Mouse (Mus musculus): ENCODE measurements around the gene Cfap44. TPM values are rescaled to one million over a fixed set of nuclear protein-coding genes. Genes with fewer than 3 reads are reported as not detected.

Cfap44 gene
- polyA plus RNA-seq, 1 experiment from 2014 or later: 1.1 TPM

DNA sequence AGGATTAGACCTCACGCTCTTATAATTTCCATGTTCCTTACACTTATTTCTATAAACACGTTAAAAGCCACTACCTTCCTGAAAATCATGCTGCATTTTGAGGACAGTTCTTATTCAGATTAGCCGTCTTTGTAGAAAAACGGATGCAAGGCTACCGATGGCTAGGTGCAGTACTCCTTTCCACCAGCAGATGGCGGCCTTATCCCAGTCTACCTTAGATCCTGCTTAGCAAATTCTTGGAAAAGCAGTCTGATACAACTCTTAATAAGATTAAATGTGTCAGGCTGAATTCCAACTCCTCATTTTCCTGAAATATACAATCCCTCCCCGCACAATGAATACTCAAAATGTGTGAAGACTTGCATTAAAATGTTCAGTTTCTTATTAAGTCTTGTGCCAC, 89.5 kb downstream of the Cfap44 start:
- Histone ChIP-seq H3K27ac (ENCODE audit: low read length) (no peak overlapping the region), H3K4me2 (ENCODE audit: low read depth, low read length) (no peak overlapping the region), H3K9ac (ENCODE audit: low read depth, low read length) (no peak overlapping the region), H3K27me3 (ENCODE audit: control insufficient read depth, insufficient read depth, low read depth, low read length) (no peaks in the 10 kb centered on the region), H3K4me3 (ENCODE audit: low read depth, low read length) (no peak overlapping the region), H3K4me1 (ENCODE audit: control insufficient read depth, low read depth, low read length) (no peaks in the 10 kb centered on the region), H3K9me3 (replicated peaks; ENCODE audit: control insufficient read depth, low read length) (no peaks in the 10 kb centered on the region), H3K36me3 (ENCODE audit: control insufficient read depth, insufficient read depth) (no peaks in the 10 kb centered on the region)
- 3% methylated on average over 7 of the region's 7 CpGs for WGBS (ENCODE audit: insufficient replicate concordance)
- ATAC-seq (ENCODE audit: low read depth): no peak

DNA sequence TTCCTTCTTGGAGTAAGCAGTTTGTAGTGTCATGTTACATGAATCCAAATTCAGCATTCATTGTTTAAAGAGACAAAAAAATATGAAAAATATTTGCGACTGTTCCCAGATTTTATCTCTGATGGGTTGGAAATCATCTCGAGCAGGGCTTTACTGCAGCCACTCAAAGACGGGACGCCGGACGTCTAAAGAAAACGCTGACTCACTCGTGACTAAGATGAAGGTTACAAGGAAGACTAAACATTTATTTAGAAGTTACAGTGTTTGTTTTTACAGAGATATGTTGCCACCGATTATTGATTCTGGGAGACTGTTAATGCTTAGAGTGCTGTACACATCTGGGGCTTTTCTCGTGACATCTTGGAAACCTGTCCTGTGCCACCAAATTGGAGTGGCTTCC, 90.2 kb downstream of the Cfap44 start:
- 46% methylated on average over 10 of the region's 10 CpGs for WGBS (ENCODE audit: insufficient replicate concordance)
- H3K4me1 ChIP-seq (ENCODE audit: control insufficient read depth, low read depth, low read length): no peaks in the 10 kb centered on the region
- no peaks in the 10 kb centered on the region for H3K36me3 ChIP-seq (ENCODE audit: control insufficient read depth, insufficient read depth)
- no peak overlapping the region for H3K27ac ChIP-seq (ENCODE audit: low read length)
- H3K4me3 ChIP-seq (ENCODE audit: low read depth, low read length): no peak overlapping the region
- no peaks in the 10 kb centered on the region for H3K27me3 ChIP-seq (ENCODE audit: control insufficient read depth, insufficient read depth, low read depth, low read length)
- H3K9ac ChIP-seq (ENCODE audit: low read depth, low read length): no peak overlapping the region
- no peak overlapping the region for H3K4me2 ChIP-seq (ENCODE audit: low read depth, low read length)
- H3K9me3 ChIP-seq (replicated peaks; ENCODE audit: control insufficient read depth, low read length): no peaks in the 10 kb centered on the region
- no peak for ATAC-seq (ENCODE audit: low read depth)

DNA sequence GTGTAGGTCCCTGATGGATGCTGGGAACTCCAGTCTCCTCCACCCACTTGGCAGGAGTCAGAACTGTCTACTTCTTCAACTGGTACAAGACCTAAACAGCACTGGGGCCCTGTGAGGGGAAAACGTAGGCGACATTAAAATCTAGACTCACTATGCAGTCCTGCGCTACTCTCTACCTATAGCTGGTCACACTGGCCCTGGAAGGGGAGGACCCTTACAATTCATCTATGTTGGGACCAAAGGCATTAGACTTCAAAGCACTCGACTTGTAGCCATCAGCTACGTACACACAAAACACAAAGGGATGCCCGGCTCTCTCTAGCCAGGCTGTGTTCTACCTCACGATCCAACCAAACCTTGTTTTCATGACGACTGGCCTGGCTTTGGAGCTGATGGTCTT, 91.1 kb downstream of the Cfap44 start:
- no peak for ATAC-seq (ENCODE audit: low read depth)
- Histone ChIP-seq H3K9ac (ENCODE audit: low read depth, low read length) (no peak overlapping the region), H3K4me1 (ENCODE audit: control insufficient read depth, low read depth, low read length) (no peaks in the 10 kb centered on the region), H3K27me3 (ENCODE audit: control insufficient read depth, insufficient read depth, low read depth, low read length) (no peaks in the 10 kb centered on the region), H3K36me3 (ENCODE audit: control insufficient read depth, insufficient read depth) (no peaks in the 10 kb centered on the region), H3K27ac (ENCODE audit: low read length) (no peak overlapping the region), H3K4me2 (ENCODE audit: low read depth, low read length) (no peak overlapping the region), H3K4me3 (ENCODE audit: low read depth, low read length) (no peak overlapping the region), H3K9me3 (replicated peaks; ENCODE audit: control insufficient read depth, low read length) (no peaks in the 10 kb centered on the region)
- WGBS (ENCODE audit: insufficient replicate concordance): 69% methylated on average over 8 of the region's 8 CpGs

DNA sequence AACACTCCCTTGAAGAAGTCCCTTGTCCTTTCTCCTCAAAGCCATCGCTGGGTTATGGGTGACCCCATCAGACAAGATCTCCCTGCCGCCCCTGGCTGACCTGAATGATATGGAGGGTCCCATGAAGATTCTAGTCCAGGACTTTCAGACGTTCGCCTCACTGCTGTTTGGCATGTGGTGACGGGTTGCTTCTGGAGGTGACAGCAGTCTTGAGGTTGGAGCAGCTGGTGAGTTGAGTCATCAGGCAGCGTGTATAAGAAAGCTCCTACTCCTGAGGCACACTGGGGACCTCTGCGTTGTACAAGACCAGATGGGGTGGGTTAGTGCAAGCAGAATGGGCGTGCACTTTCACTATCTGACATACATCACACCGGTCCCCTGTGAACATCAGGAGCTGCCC, 92.0 kb downstream of the Cfap44 start:
- no peaks in the 10 kb centered on the region for H3K27me3 ChIP-seq (ENCODE audit: control insufficient read depth, insufficient read depth, low read depth, low read length)

DNA sequence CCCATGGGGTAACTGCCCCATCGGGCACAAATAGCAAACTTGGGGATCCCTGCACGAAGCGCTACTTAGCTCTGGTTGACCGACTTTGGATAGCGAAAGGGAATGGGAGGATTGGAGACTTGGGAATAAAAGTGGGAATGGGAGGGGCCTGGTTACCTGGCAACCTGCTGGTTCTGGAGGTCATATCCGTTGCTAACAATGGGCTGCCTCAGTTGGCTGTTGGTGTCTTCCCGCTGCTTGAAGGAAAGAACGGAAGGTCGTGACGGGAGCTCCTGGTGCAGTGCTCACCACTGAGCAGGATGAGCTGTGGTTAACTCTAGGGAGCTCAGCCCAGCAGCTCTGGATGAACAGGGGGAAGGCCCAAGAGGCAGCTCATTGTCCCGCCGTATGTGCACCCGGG, 92.6 kb downstream of the Cfap44 start:
- 75% methylated on average over 13 of the region's 13 CpGs for WGBS (ENCODE audit: insufficient replicate concordance)
- no peak for ATAC-seq (ENCODE audit: low read depth)
- H3K4me1 ChIP-seq (ENCODE audit: control insufficient read depth, low read depth, low read length): no peaks in the 10 kb centered on the region
- H3K36me3 ChIP-seq (ENCODE audit: control insufficient read depth, insufficient read depth): no peaks in the 10 kb centered on the region
- no peak overlapping the region for H3K9ac ChIP-seq (ENCODE audit: low read depth, low read length)
- no peak overlapping the region for H3K4me2 ChIP-seq (ENCODE audit: low read depth, low read length)
- no peak overlapping the region for H3K27ac ChIP-seq (ENCODE audit: low read length)
- no peaks in the 10 kb centered on the region for H3K27me3 ChIP-seq (ENCODE audit: control insufficient read depth, insufficient read depth, low read depth, low read length)
- H3K9me3 ChIP-seq (replicated peaks; ENCODE audit: control insufficient read depth, low read length): no peaks in the 10 kb centered on the region
- H3K4me3 ChIP-seq (ENCODE audit: low read depth, low read length): no peak overlapping the region

More for the DNA sequence above, 92.0 kb downstream of the Cfap44 start:
- Histone ChIP-seq H3K4me1 (ENCODE audit: control insufficient read depth, low read depth, low read length) (no peaks in the 10 kb centered on the region), H3K4me3 (ENCODE audit: low read depth, low read length) (no peak overlapping the region), H3K27ac (ENCODE audit: low read length) (no peak overlapping the region), H3K9me3 (replicated peaks; ENCODE audit: control insufficient read depth, low read length) (no peaks in the 10 kb centered on the region), H3K9ac (ENCODE audit: low read depth, low read length) (no peak overlapping the region), H3K36me3 (ENCODE audit: control insufficient read depth, insufficient read depth) (no peaks in the 10 kb centered on the region), H3K4me2 (ENCODE audit: low read depth, low read length) (no peak overlapping the region)
- ATAC-seq (ENCODE audit: low read depth): no peak
- 66% methylated on average over 9 of the region's 9 CpGs for WGBS (ENCODE audit: insufficient replicate concordance)

DNA sequence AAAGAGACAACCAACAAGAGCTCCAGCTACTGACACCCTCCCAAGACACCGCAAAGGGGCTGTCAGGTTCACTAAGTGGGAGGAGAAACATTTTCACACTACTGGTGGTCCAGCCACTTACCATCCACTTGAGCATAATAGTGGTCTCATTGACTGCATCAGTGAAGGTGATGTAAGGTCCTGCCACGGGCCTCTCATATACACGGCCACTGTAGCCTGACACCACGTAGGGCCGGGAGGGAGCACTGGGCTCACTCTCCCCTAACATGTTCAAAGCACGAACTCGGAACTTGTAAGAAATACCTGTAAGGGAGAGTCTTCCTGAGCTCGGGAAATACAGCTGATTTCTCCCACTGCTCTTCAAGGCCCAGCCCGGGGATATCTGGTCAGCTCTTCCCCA, 96.5 kb downstream of the Cfap44 start:
- Histone ChIP-seq H3K27me3 (ENCODE audit: control insufficient read depth, insufficient read depth, low read depth, low read length) (no peaks in the 10 kb centered on the region), H3K4me3 (ENCODE audit: low read depth, low read length) (no peak overlapping the region), H3K9me3 (replicated peaks; ENCODE audit: control insufficient read depth, low read length) (no peaks in the 10 kb centered on the region), H3K9ac (ENCODE audit: low read depth, low read length) (no peak overlapping the region), H3K36me3 (ENCODE audit: control insufficient read depth, insufficient read depth) (no peaks in the 10 kb centered on the region), H3K4me2 (ENCODE audit: low read depth, low read length) (no peak overlapping the region), H3K4me1 (ENCODE audit: control insufficient read depth, low read depth, low read length) (no peaks in the 10 kb centered on the region), H3K27ac (ENCODE audit: low read length) (no peak overlapping the region)
- WGBS (ENCODE audit: insufficient replicate concordance): 63% methylated on average over 9 of the region's 9 CpGs
- ATAC-seq (ENCODE audit: low read depth): no peak

DNA sequence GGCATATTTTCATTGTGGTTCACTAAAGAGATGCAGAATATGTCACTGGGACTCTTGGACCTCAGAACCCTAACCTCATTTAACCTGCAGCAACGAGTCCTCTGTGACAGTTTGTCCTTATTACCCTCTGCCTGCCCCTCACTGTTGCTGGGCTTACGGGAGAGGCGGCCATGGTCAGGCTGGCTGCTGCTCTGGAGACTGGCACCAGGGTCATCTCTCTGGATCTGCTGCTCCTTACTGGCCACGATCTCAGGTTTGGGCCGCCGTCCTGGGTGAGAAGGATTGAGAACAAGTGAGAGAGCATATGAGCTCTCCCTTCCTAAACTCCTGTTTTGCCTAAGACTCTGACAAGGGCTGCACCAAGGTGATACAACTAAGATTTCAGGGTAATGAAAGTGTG, 97.6 kb downstream of the Cfap44 start:
- no peaks in the 10 kb centered on the region for H3K36me3 ChIP-seq (ENCODE audit: control insufficient read depth, insufficient read depth)
- H3K4me3 ChIP-seq (ENCODE audit: low read depth, low read length): no peak overlapping the region
- WGBS (ENCODE audit: insufficient replicate concordance): 79% methylated on average over 6 of the region's 6 CpGs
- H3K9ac ChIP-seq (ENCODE audit: low read depth, low read length): no peak overlapping the region
- ATAC-seq (ENCODE audit: low read depth): no peak
- no peaks in the 10 kb centered on the region for H3K4me1 ChIP-seq (ENCODE audit: control insufficient read depth, low read depth, low read length)
- no peak overlapping the region for H3K4me2 ChIP-seq (ENCODE audit: low read depth, low read length)
- H3K9me3 ChIP-seq (replicated peaks; ENCODE audit: control insufficient read depth, low read length): no peaks in the 10 kb centered on the region
- no peaks in the 10 kb centered on the region for H3K27me3 ChIP-seq (ENCODE audit: control insufficient read depth, insufficient read depth, low read depth, low read length)
- no peak overlapping the region for H3K27ac ChIP-seq (ENCODE audit: low read length)

DNA sequence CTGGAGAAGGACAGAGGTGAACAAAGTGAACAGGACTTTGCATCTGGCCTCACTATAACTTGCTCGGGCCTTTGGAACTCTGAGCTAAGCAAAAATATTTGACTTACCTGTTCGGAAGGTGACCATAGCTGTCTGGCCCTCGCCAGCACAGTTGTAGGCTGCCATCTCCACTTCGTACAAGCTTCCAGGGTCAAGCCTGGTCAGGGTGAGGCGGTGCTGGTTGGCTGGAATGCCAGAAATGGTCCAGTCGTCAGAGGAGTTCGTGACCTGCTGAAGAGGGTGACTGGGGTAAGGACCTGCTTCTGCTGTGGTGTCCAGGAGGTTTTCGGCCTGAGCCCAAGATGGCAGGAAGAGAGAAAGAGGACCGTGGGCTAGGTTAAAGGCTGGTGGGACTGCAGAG, 98.1 kb downstream of the Cfap44 start:
- no peak overlapping the region for H3K4me3 ChIP-seq (ENCODE audit: low read depth, low read length)
- H3K36me3 ChIP-seq (ENCODE audit: control insufficient read depth, insufficient read depth): no peaks in the 10 kb centered on the region
- H3K27ac ChIP-seq (ENCODE audit: low read length): no peak overlapping the region
- ATAC-seq (ENCODE audit: low read depth): no peak
- no peaks in the 10 kb centered on the region for H3K27me3 ChIP-seq (ENCODE audit: control insufficient read depth, insufficient read depth, low read depth, low read length)
- no peak overlapping the region for H3K4me2 ChIP-seq (ENCODE audit: low read depth, low read length)
- H3K4me1 ChIP-seq (ENCODE audit: control insufficient read depth, low read depth, low read length): no peaks in the 10 kb centered on the region
- WGBS (ENCODE audit: insufficient replicate concordance): 58% methylated on average over 9 of the region's 9 CpGs
- H3K9ac ChIP-seq (ENCODE audit: low read depth, low read length): no peak overlapping the region
- no peaks in the 10 kb centered on the region for H3K9me3 ChIP-seq (replicated peaks; ENCODE audit: control insufficient read depth, low read length)

DNA sequence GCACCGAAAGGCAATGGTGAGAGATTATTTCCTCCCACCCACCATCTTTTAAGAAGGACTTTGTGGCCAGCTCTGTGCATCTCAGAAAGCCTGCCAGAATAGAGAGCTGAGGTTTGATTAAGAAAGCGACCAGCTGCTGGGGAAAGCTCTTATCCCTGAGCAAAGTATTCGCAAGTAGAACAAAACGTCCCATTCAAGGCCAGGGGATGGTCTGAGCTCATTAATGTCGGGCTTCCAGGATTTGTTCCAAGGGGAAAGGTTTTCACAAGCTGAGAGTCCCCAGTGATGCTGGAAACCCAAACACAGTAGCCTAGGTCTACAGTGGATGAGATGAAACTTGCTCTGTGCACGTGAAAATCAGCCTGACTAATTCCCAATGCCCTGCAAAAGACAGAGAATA, 99.3 kb downstream of the Cfap44 start:
- no peak for ATAC-seq (ENCODE audit: low read depth)
- Histone ChIP-seq H3K36me3 (ENCODE audit: control insufficient read depth, insufficient read depth) (no peaks in the 10 kb centered on the region), H3K4me2 (ENCODE audit: low read depth, low read length) (no peak overlapping the region), H3K4me1 (ENCODE audit: control insufficient read depth, low read depth, low read length) (no peaks in the 10 kb centered on the region), H3K4me3 (ENCODE audit: low read depth, low read length) (no peak overlapping the region), H3K27ac (ENCODE audit: low read length) (no peak overlapping the region), H3K9me3 (replicated peaks; ENCODE audit: control insufficient read depth, low read length) (no peaks in the 10 kb centered on the region), H3K27me3 (ENCODE audit: control insufficient read depth, insufficient read depth, low read depth, low read length) (no peaks in the 10 kb centered on the region), H3K9ac (ENCODE audit: low read depth, low read length) (no peak overlapping the region)
- WGBS (ENCODE audit: insufficient replicate concordance): 52% methylated on average over 6 of the region's 6 CpGs

Measured in liver, embryonic 16.5 days (tissue).